Mouse (Mus musculus) liver, embryonic 13.5 days (tissue): ENCODE results near the gene Cbr2. TPM values are rescaled to one million over a fixed set of nuclear protein-coding genes. Genes with fewer than 3 reads are reported as not detected.
"Not testable (repeated sequence)": the region's sequence is repeated elsewhere in the genome, so short reads cannot be mapped to it uniquely, and the experiment has no call there.

Experiments
- ATAC-seq: fragments of 200-750 bp; cut with Nextera tagmentation; 2 replicates; pipeline ENCODE4 v1.8.0; 2017; ENCODE audit warnings: low read depth, mild to moderate bottlenecking, moderate number of reproducible peaks, moderate library complexity
- DNase-seq: peaks from one replicate; pipeline ENCODE4 v3.0.0; 2022
- H3K27ac ChIP-seq: fragments of 300-500 bp; sonication (generic); 2 replicates; pipeline ENCODE4 v1.5.1; 2015; ENCODE audit warnings: moderate library complexity, mild to moderate bottlenecking, inconsistent platforms
- H3K27me3 ChIP-seq: fragments of 300-500 bp; sonication (generic); 2 replicates; pipeline ENCODE4 v1.6.1; 2015; ENCODE audit warnings: mild to moderate bottlenecking, inconsistent platforms
- H3K36me3 ChIP-seq: fragments of 300-500 bp; sonication (generic); 2 replicates; pipeline ENCODE4 v1.6.1; 2015; ENCODE audit warnings: mild to moderate bottlenecking, inconsistent platforms
- H3K4me1 ChIP-seq: fragments of 300-500 bp; sonication (generic); replicated peaks from 2 replicates; pipeline ENCODE4 v1.6.1; 2015; ENCODE audit warnings: inconsistent platforms
- H3K4me2 ChIP-seq: fragments of 300-500 bp; sonication (generic); 2 replicates; pipeline ENCODE4 v1.6.1; 2015; ENCODE audit warnings: inconsistent platforms, mild to moderate bottlenecking, moderate library complexity
- H3K4me3 ChIP-seq: fragments of 300-500 bp; sonication (generic); replicated peaks from 2 replicates; pipeline ENCODE4 v1.5.1; 2015; ENCODE audit warnings: mild to moderate bottlenecking, inconsistent platforms
- H3K9ac ChIP-seq: fragments of 300-500 bp; sonication (generic); 2 replicates; pipeline ENCODE4 v1.6.1; 2015; ENCODE audit warnings: mild to moderate bottlenecking, inconsistent platforms
- H3K9me3 ChIP-seq: fragments of 300-500 bp; sonication (generic); replicated peaks from 2 replicates; pipeline ENCODE4 v1.6.1; 2016; ENCODE audit warnings: inconsistent platforms
- WGBS: fragments of 180-500 bp; shearing (Covaris S2); methylation state at CpG from one replicate; pipeline ENCODE4 v1.1.7; 2015; ENCODE audit not compliant: insufficient replicate concordance; 5-methylcytosine and 5-hydroxymethylcytosine counted together
- polyA plus RNA-seq: library from polyadenylated mRNA; unstranded; fragments of >200 nt; fragmentation: Nextera tagmentation; extraction: Ambion mirVana; gene quantifications from 2 replicates; pipeline ENCODE4 v1.2.1, GENCODE M21; 2015

Cbr2 gene
- polyA plus RNA-seq, 1 experiment from 2014 or later: 0.22 TPM

DNA sequence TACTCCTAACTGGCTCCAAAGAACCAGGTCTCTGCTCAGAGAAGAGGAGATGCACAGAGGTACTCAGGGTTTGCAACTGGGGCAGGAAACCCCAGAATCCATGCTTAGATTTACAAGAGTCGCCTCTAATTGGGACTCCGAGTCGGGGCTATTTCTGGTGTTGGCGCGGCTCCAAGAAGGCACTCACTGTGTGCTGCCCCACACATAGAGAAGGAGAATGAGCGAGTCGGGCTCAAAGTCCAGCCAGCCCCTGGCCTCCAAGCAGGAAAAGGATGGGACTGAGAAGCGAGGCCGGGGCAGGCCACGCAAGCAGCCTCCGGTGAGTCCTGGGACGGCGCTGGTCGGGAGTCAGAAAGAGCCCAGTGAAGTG lies 30.7 kb upstream of the Cbr2 start, which contains the start of gene Hmga1b:
TSS of gene Hmga1b (plus strand) at position 123 of the 370 bp plus-strand sequence.
- WGBS: 20% methylated on average over 14 of the region's 14 CpGs
- H3K4me1 ChIP-seq, H3K4me3 ChIP-seq, H3K27ac ChIP-seq, H3K36me3 ChIP-seq, H3K4me2 ChIP-seq, DNase-seq, ATAC-seq, H3K9ac ChIP-seq: not testable (repeated sequence)
- H3K9me3 ChIP-seq: peaks cover 21% of the 10 kb centered on the region
- peaks cover 30% of the 10 kb centered on the region for H3K27me3 ChIP-seq

- Histone ChIP-seq H3K27ac (no peak overlapping the region), H3K36me3 (no peaks in the 10 kb centered on the region), H3K9ac (no peak overlapping the region), H3K27me3 (peaks cover 30% of the 10 kb centered on the region), H3K4me3 (no peak overlapping the region), H3K9me3 (peaks cover 27% of the 10 kb centered on the region), H3K4me1 (no peaks in the 10 kb centered on the region), H3K4me2 (no peak overlapping the region)
- ATAC-seq: no peak
- no peak for DNase-seq
- 53% methylated on average over 14 of the region's 14 CpGs for WGBS
These were observed 30.1 kb upstream of the Cbr2 start for GRCm38 (mm10) chr11:120761811-120762671.

DNA sequence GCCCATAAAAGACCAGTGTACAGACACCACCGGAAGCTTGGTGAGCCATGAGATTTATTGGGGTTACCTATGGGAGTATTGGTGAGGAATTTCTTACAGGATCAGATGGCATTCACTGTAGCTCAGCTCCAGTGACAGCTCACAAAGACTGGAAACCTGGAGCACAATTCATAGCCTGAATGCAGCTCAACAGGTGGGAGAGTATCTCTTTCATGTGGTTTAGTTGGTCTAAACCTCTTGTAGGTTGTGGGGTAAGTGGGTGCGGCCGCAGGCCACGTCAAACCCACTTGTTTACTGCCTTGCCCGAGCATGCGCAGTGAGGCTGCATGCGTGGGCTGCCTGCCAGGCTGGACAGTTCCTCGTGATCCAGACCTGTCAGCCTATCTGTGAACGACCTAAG lies 28.3 kb upstream of the Cbr2 start:
- DNase-seq: no peak

GRCm38 (mm10) chr11:120751606-120752005 lies 19.7 kb upstream of the Cbr2 start:
- Histone ChIP-seq H3K27me3 (no peaks in the 10 kb centered on the region), H3K9ac (no peak overlapping the region), H3K36me3 (no peaks in the 10 kb centered on the region), H3K27ac (no peak overlapping the region), H3K4me3 (no peak overlapping the region), H3K4me2 (no peak overlapping the region), H3K4me1 (no peaks in the 10 kb centered on the region), H3K9me3 (no peaks in the 10 kb centered on the region)
- WGBS: 62% methylated on average over 4 of the region's 4 CpGs
- DNase-seq (no peak), ATAC-seq (no peak)

More for the DNA sequence above, 28.3 kb upstream of the Cbr2 start:
- peaks cover 27% of the 10 kb centered on the region for H3K27me3 ChIP-seq
- no peak overlapping the region for H3K4me3 ChIP-seq
- 79% methylated on average over 9 of the region's 9 CpGs for WGBS
- H3K4me1 ChIP-seq: no peaks in the 10 kb centered on the region
- no peak overlapping the region for H3K9ac ChIP-seq
- ATAC-seq: no peak
- H3K27ac ChIP-seq: no peak overlapping the region
- no peaks in the 10 kb centered on the region for H3K36me3 ChIP-seq
- H3K9me3 ChIP-seq: peaks cover 31% of the 10 kb centered on the region
- no peak overlapping the region for H3K4me2 ChIP-seq

- Histone ChIP-seq H3K27me3 (no peaks in the 10 kb centered on the region), H3K27ac (no peak overlapping the region), H3K4me3 (no peak overlapping the region), H3K9ac (no peak overlapping the region), H3K9me3 (no peaks in the 10 kb centered on the region), H3K36me3 (no peaks in the 10 kb centered on the region), H3K4me2 (no peak overlapping the region), H3K4me1 (no peaks in the 10 kb centered on the region)
- ATAC-seq (no peak), DNase-seq (peak; percentile 20)
- 50% methylated on average over 8 of the region's 8 CpGs for WGBS
These were observed 17.5 kb upstream of the Cbr2 start for GRCm38 (mm10) chr11:120749430-120749829.

DNA sequence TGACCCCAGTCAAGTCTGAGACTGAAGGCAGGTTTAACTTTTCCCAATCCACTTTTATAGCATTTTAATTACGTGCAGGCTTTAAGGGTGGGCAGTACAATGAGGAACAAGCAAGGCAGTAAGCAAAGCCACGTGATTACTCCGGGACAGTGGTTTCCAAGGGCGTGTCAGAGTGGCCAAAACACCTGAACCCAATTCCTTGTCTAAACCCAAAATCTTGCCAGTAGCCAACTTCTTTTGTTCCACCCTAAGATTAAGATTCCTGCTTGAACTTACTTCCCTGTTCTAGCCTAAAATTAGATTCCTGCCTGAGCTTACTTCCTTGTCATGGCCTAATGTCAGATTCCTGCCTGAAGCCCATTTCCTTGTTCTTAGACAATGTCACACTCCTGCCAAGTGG lies 16.1 kb upstream of the Cbr2 start:
- no peak overlapping the region for H3K4me2 ChIP-seq
- H3K27ac ChIP-seq: no peak overlapping the region
- H3K9me3 ChIP-seq: no peaks in the 10 kb centered on the region
- H3K9ac ChIP-seq: no peak overlapping the region
- DNase-seq (no peak), ATAC-seq (no peak)
- no peaks in the 10 kb centered on the region for H3K27me3 ChIP-seq
- H3K36me3 ChIP-seq: no peaks in the 10 kb centered on the region
- H3K4me3 ChIP-seq: no peak overlapping the region
- H3K4me1 ChIP-seq: no peaks in the 10 kb centered on the region
- 52% methylated on average over 4 of the region's 4 CpGs for WGBS

DNA sequence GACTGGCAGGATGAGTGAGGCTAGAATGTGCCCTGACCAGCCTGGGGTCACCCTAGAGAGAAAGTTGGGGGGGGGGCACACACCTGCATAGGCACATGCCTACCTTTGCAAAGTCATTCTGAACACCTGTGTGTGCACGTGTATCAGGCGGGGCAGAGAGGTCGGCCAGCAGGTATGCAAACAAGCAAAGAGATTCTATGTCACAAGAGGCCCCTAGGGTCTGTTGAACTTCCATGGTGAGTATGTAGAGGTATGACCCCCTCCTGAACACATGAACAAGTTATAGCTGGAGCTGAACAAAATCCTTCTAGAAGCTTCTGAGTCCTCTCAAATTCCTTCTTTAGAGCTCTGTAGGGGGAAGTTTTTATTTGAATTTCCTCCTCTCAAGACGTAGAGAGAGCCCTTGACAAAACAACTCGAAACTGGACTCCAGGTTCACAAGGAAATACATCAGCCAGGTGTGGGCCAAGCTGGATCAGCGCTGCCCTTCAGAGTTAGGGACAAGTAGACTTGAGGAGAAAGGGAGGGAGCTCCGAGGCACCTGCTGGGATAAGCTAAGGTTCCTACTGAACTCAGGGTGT lies 12.3 kb upstream of the Cbr2 start:
- H3K27me3 ChIP-seq: peaks cover 3% of the 10 kb centered on the region; the same call in 1 of the 2 replicates
- ATAC-seq: no peak
- H3K4me3 ChIP-seq: no peak overlapping the region
- no peaks in the 10 kb centered on the region for H3K4me1 ChIP-seq
- 58% methylated on average over 7 of the region's 7 CpGs for WGBS
- no peaks in the 10 kb centered on the region for H3K36me3 ChIP-seq
- H3K27ac ChIP-seq: no peak overlapping the region
- no peak overlapping the region for H3K9ac ChIP-seq
- H3K9me3 ChIP-seq: no peaks in the 10 kb centered on the region
- H3K4me2 ChIP-seq: no peak overlapping the region
- no peak for DNase-seq

- Histone ChIP-seq H3K27me3 (peaks cover 3% of the 10 kb centered on the region; the same call in 1 of the 2 replicates), H3K4me3 (no peak overlapping the region), H3K4me2 (no peak overlapping the region), H3K27ac (no peak overlapping the region), H3K36me3 (no peaks in the 10 kb centered on the region), H3K9ac (no peak overlapping the region), H3K4me1 (no peaks in the 10 kb centered on the region), H3K9me3 (no peaks in the 10 kb centered on the region)
- ATAC-seq (no peak), DNase-seq (no peak)
- WGBS: 75% methylated on average over 5 of the region's 5 CpGs
These were observed 9.1 kb upstream of the Cbr2 start for GRCm38 (mm10) chr11:120740981-120741380.

GRCm38 (mm10) chr11:120736424-120736823 lies 4.5 kb upstream of the Cbr2 start:
- ATAC-seq: no peak
- Histone ChIP-seq H3K4me2 (no peak overlapping the region), H3K9me3 (no peaks in the 10 kb centered on the region), H3K4me1 (no peaks in the 10 kb centered on the region), H3K4me3 (no peak overlapping the region), H3K27me3 (peaks cover 12% of the 10 kb centered on the region), H3K9ac (no peak overlapping the region), H3K27ac (no peak overlapping the region), H3K36me3 (no peaks in the 10 kb centered on the region)
- DNase-seq: no peak
- WGBS: 51% methylated on average over 6 of the region's 6 CpGs

DNA sequence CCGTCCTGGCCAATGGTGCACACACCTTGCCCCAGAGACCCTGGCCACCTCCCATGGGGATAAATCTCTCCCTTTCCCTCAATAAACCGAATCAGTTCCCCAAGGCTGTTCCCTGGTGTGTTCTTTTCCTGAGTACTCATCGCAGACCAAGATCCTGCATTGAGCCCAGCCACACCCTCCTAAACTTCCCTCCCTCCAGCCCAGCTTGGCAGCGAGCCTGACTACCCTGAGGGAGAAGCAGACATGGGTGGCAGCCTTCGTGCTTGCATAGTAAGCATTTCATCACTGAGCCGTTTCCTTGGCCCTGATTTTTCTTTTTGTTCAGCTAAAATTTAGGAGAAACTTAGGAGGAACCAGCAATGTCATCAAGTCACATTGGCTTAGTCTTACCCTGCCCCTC lies 1.6 kb upstream of the Cbr2 start:
- H3K9ac ChIP-seq: no peak overlapping the region
- no peak overlapping the region for H3K27ac ChIP-seq
- ATAC-seq (no peak), DNase-seq (no peak)
- WGBS: 43% methylated on average over 6 of the region's 6 CpGs
- H3K4me3 ChIP-seq: no peak overlapping the region
- no peaks in the 10 kb centered on the region for H3K36me3 ChIP-seq
- peaks cover 25% of the 10 kb centered on the region for H3K27me3 ChIP-seq
- no peak overlapping the region for H3K4me2 ChIP-seq
- H3K9me3 ChIP-seq: no peaks in the 10 kb centered on the region
- H3K4me1 ChIP-seq: peaks cover 9% of the 10 kb centered on the region

DNA sequence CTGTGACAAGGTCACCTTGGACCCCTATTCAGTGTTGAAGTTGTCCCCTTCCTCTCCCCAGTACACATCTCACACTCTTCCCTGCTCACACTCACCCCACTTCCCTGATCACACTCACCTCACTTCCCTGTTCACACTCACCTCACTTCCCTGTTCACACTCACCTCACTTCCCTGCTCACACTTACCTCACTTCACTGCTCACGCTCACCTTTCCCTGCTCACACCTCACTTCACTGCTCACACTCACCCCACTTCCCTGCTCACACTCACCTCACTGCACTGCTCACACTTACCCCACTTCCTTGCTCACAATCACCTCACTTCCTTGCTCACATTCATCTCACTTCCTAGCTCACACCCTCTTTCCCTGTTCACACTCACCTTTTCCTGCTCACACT lies 519 bp downstream of the Cbr2 start:
- H3K27me3 ChIP-seq: peaks cover 26% of the 10 kb centered on the region
- no peak for DNase-seq
- H3K36me3 ChIP-seq: no peaks in the 10 kb centered on the region
- no peak overlapping the region for H3K9ac ChIP-seq
- H3K4me3 ChIP-seq: no peak overlapping the region
- WGBS: 76% methylated on average over 1 of the region's 1 CpGs
- no peaks in the 10 kb centered on the region for H3K9me3 ChIP-seq
- H3K4me2 ChIP-seq: no peak overlapping the region
- peaks cover 16% of the 10 kb centered on the region for H3K4me1 ChIP-seq
- ATAC-seq: no peak
- no peak overlapping the region for H3K27ac ChIP-seq
